Mouse (Mus musculus) liver, embryonic 16.5 days (tissue): ENCODE data around the gene Usp4. TPM values are rescaled to one million over a fixed set of nuclear protein-coding genes. Genes with fewer than 3 reads are reported as not detected.

ENCODE experiments used
- ATAC-seq: fragments of 200-750 bp; cut with Nextera tagmentation; 2 replicates; pipeline ENCODE4 v1.8.0; 2017; ENCODE audit warnings: low read depth, mild to moderate bottlenecking, moderate number of reproducible peaks, moderate library complexity
- H3K27ac ChIP-seq: fragments of 300-500 bp; sonication (generic); 2 replicates; pipeline ENCODE4 v1.5.1; 2014; ENCODE audit warnings: mild to moderate bottlenecking, low read length
- H3K27me3 ChIP-seq: fragments of 300-500 bp; sonication (generic); 2 replicates; pipeline ENCODE4 v1.6.1; 2014; ENCODE audit warnings: low read depth, low read length, mixed read lengths; ENCODE audit not compliant: control insufficient read depth, insufficient read depth
- H3K36me3 ChIP-seq: fragments of 300-500 bp; sonication (generic); 2 replicates; pipeline ENCODE4 v1.6.1; 2014; ENCODE audit warnings: mild to moderate bottlenecking; ENCODE audit not compliant: control insufficient read depth, insufficient read depth
- H3K4me1 ChIP-seq: fragments of 300-500 bp; sonication (generic); 2 replicates; pipeline ENCODE4 v1.6.1; 2014; ENCODE audit warnings: low read depth, low read length, mixed read lengths; ENCODE audit not compliant: control insufficient read depth
- H3K4me2 ChIP-seq: fragments of 300-500 bp; sonication (generic); 2 replicates; pipeline ENCODE4 v1.6.1; 2014; ENCODE audit warnings: low read depth, low read length, mixed read lengths
- H3K4me3 ChIP-seq: fragments of 300-500 bp; sonication (generic); 2 replicates; pipeline ENCODE4 v1.5.1; 2014; ENCODE audit warnings: low read depth, mild to moderate bottlenecking, low read length
- H3K9ac ChIP-seq: fragments of 300-500 bp; sonication (generic); 2 replicates; pipeline ENCODE4 v1.6.1; 2014; ENCODE audit warnings: low read depth, low read length
- H3K9me3 ChIP-seq: fragments of 300-500 bp; sonication (generic); replicated peaks from 2 replicates; pipeline ENCODE4 v1.6.1; 2016; ENCODE audit warnings: low read length; ENCODE audit not compliant: control insufficient read depth
- WGBS: fragments of 180-500 bp; shearing (Covaris S2); extraction: QIAGEN DNeasy Blood & Tissue Kit; methylation state at CpG from one replicate; pipeline ENCODE4 v1.1.7; 2014; ENCODE audit not compliant: insufficient replicate concordance; 5-methylcytosine and 5-hydroxymethylcytosine counted together
- polyA plus RNA-seq: library from polyadenylated mRNA; unstranded; fragments of >200 nt; fragmentation: Nextera tagmentation; extraction: Ambion mirVana; gene quantifications from 2 replicates; pipeline ENCODE4 v1.2.1, GENCODE M21; 2015

The Usp4 gene
- polyA plus RNA-seq, 1 experiment from 2014 or later, result 68.8 TPM

DNA sequence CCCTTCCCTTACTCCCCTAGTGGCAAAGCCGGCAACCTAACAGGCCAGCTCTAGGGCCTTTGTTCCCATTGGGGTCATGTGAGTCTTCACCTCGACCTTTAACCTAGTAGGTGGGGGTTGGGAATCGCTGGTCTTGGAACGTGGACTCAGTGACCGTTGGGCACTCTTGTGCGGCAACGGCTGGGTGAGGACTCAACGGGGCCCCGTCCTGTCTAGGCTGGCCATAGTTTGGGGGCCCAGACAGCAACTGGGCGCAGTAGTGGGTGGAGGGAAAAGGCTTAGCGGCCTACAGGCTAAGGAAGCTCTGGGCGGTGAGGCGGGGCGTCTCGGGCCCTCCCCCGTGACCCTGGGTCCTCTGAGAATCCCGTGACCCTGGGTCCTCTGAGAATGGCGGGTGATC lies 45.0 kb downstream of the Usp4 start, which contains the start of gene 1700102P08Rik:
Gene 1700102P08Rik, plus strand, starts transcription at position 130 of the 400 bp plus-strand sequence.
- ATAC-seq, result no peak
- 87% methylated on average over 18 of the region's 18 CpGs for WGBS
- no peak within 1 kb of the TSS for H3K4me3 ChIP-seq

DNA sequence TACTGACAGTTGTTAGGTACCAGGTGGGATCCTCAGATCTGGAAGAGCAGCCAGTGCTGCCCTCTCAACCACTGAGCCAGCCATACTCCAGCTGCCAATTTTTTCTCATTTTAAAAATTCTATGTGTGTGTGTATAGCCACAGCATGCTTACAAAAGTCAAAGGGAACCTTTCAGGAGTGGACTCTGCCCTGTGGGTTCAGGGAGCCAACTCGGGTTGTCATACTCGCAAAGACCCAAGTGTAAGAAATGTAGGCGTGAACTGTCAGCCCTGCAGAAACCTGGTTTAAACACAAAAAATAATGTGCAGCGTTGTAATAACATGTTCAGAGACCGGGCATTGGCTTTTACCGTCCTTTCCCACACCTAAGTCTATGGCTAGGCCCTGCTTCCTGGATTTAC lies 46.5 kb downstream of the Usp4 start:
- Histone ChIP-seq H3K36me3 (peaks cover 22% of the 10 kb centered on the region), H3K4me3 (no peak overlapping the region), H3K27ac (no peak overlapping the region), H3K4me1 (no peaks in the 10 kb centered on the region), H3K27me3 (no peaks in the 10 kb centered on the region), H3K9me3 (no peaks in the 10 kb centered on the region), H3K4me2 (no peak overlapping the region), H3K9ac (no peak overlapping the region)
- 83% methylated on average over 6 of the region's 6 CpGs for WGBS
- no peak for ATAC-seq

More for the DNA sequence above, 45.0 kb downstream of the Usp4 start, which contains the start of gene 1700102P08Rik:
- no peaks in the 10 kb centered on the region for H3K27me3 ChIP-seq
- H3K4me1 ChIP-seq, result no peaks in the 10 kb centered on the region
- H3K36me3 ChIP-seq, result peaks cover 34% of the 10 kb centered on the region
- H3K4me2 ChIP-seq, result no peak within 1 kb of the TSS
- H3K9me3 ChIP-seq, result no peaks in the 10 kb centered on the region
- H3K27ac ChIP-seq, result no peak within 1 kb of the TSS
- H3K9ac ChIP-seq, result no peak within 1 kb of the TSS

DNA sequence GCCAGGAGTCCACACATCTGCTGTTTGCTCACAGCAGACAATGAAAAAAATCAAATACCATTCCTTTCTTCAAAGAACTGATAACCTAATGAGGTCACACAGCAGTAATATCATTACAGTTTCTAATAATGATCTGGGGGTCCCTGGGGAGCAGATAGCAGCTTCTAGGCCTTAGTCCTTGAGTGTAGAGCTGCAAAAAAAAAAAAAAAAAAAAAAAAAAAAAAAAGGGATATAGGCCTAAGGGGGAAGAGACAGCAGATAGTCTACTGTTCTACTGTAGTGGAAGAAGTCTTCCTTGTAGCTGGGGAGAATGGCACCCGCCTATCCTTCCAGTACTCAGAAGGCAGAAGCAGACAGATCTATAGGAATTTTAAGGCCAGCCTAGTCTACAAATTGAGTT lies 47.8 kb downstream of the Usp4 start:
- Histone ChIP-seq H3K4me3 (no peak overlapping the region), H3K9me3 (no peaks in the 10 kb centered on the region), H3K27me3 (no peaks in the 10 kb centered on the region), H3K27ac (no peak overlapping the region), H3K9ac (no peak overlapping the region), H3K4me2 (no peak overlapping the region), H3K36me3 (peaks cover 16% of the 10 kb centered on the region), H3K4me1 (no peaks in the 10 kb centered on the region)
- no peak for ATAC-seq
- WGBS, result 72% methylated on average over 1 of the region's 1 CpGs

DNA sequence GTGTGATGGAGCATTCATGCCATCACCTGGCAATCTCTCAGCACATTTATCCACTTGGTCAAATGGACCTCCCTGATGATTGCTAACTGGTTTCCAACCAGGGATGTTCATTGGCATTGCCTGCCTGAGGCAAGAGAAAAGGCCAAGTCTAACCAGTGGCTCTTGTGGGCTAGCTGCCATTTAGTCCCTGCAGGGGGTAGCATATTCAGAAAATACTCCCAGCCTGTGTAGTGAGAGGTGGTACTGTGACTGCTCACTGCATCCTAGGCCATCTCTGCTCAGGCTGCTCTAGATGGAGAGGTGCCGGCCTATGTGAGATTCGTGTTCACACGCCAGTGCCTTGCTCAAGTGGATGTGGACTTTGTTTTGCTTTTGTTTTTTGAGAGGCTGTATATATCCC lies 50.7 kb downstream of the Usp4 start:
- Histone ChIP-seq H3K4me1 (no peaks in the 10 kb centered on the region), H3K27me3 (no peaks in the 10 kb centered on the region), H3K36me3 (no peaks in the 10 kb centered on the region), H3K4me3 (no peak overlapping the region), H3K9me3 (no peaks in the 10 kb centered on the region), H3K4me2 (no peak overlapping the region), H3K27ac (no peak overlapping the region), H3K9ac (no peak overlapping the region)
- WGBS, result 84% methylated on average over 3 of the region's 3 CpGs
- ATAC-seq, result no peak

DNA sequence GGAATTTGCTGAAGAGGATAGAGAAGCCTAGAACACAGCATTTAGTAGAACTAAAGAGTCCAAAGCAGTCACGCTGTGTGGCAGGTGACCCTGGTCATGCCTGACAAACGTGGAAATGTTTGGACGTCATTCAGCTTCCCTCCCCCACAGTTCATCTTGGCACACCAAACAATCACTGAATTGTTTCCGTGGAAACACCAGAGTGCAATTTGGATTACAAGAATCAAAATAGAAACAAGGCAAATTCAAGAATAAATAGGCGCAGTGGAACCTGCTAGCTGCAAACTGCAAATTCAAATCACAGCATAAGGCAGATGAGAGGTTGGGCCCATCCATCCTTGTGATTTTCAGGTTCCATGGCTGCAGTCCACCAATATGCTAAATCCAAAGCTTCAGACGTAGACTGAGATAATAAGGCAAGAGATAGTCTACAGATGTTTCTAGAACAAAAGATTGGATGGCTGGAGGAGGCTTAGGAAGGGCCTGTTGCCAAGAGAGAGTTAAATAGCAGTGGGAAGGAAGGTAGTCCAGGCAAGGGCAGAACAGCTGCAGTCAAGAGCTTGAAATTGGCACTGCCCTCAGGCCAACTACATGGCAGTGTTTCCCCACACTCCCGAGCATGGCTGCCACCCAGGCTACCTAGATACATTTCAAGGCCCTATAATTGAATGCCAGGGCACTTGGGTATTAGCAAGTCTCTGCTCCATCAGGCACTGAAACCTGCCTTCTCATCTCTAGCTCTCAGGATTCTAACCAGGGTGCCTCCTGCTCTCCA lies 53.7 kb downstream of the Usp4 start:
- H3K4me3 ChIP-seq, result no peak overlapping the region
- H3K9me3 ChIP-seq, result no peaks in the 10 kb centered on the region
- no peak overlapping the region for H3K9ac ChIP-seq
- H3K4me1 ChIP-seq, result no peaks in the 10 kb centered on the region
- 59% methylated on average over 7 of the region's 7 CpGs for WGBS
- ATAC-seq, result no peak
- H3K36me3 ChIP-seq, result no peaks in the 10 kb centered on the region
- no peaks in the 10 kb centered on the region for H3K27me3 ChIP-seq
- H3K27ac ChIP-seq, result no peak overlapping the region
- H3K4me2 ChIP-seq, result no peak overlapping the region

DNA sequence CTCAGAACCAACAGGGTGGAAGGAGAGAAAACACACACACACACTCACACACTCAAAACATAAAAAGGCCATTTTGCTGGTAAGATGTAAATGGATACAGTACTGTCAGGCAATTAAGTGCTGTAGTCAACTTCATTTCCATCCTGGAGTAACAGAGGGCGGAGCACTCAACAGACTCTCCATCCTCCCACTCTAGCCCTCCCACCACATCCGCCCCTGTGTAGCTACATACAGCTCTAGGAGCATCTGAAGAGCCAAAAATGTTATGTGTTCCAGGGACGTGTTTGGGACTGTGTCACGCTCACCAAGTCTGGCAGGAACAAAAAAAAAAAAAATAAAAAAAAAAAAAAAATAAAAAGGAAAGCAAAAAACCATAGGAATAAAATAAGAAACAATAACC lies 55.4 kb downstream of the Usp4 start:
- no peak overlapping the region for H3K9ac ChIP-seq
- H3K4me3 ChIP-seq, result no peak overlapping the region
- H3K4me1 ChIP-seq, result no peaks in the 10 kb centered on the region
- H3K36me3 ChIP-seq, result no peaks in the 10 kb centered on the region
- H3K27ac ChIP-seq, result no peak overlapping the region
- WGBS, result 65% methylated on average over 4 of the region's 4 CpGs
- H3K4me2 ChIP-seq, result no peak overlapping the region
- no peaks in the 10 kb centered on the region for H3K27me3 ChIP-seq
- ATAC-seq, result no peak
- no peaks in the 10 kb centered on the region for H3K9me3 ChIP-seq

DNA sequence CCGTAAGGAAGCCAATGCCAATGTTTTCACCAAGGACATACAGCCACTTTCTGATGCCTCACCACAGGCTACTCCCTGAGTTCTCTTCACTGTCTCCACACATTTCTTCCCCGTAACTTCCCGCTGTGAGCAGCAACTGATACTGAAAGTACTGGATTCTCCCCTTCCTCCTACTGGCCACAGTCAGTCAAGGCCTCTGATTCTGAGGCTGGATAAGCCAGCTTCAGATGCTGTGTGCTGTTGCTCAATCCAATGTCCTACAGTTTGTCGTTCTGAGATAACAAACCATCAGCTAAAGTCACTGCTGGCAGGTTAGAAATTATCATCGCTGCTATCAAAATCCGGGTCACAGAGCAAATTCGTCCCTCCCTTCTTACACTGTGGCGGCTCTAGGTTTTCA lies 56.8 kb downstream of the Usp4 start:
- no peak overlapping the region for H3K4me2 ChIP-seq

DNA sequence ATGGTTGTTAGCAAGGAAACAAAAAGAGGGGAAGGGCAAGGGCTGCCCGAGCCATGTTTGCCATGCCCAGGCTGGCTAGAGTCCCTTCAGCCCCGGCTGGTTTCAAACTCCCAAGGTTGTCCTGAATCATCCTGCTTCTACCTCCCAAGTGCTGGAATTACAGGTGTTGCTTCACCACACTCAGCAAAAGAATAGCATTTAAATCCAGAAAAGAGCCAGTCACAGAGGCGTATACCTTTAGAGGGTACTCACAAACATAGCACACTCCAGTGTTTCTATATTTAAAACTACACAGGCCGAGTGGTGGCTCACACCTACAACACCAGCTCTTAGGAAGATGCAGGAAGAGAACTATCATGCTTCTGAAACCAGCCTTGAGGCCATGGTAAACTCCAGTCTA lies 61.9 kb downstream of the Usp4 start:
- Histone ChIP-seq H3K4me3 (no peak overlapping the region), H3K27me3 (no peaks in the 10 kb centered on the region), H3K4me1 (no peaks in the 10 kb centered on the region), H3K9me3 (no peaks in the 10 kb centered on the region), H3K4me2 (no peak overlapping the region), H3K27ac (no peak overlapping the region), H3K36me3 (no peaks in the 10 kb centered on the region), H3K9ac (no peak overlapping the region)
- 75% methylated on average over 4 of the region's 4 CpGs for WGBS
- no peak for ATAC-seq

More for the DNA sequence above, 56.8 kb downstream of the Usp4 start:
- 38% methylated on average over 8 of the region's 8 CpGs for WGBS
- no peaks in the 10 kb centered on the region for H3K9me3 ChIP-seq
- no peak for ATAC-seq
- H3K4me3 ChIP-seq, result no peak overlapping the region
- no peaks in the 10 kb centered on the region for H3K27me3 ChIP-seq
- H3K4me1 ChIP-seq, result no peaks in the 10 kb centered on the region
- no peak overlapping the region for H3K9ac ChIP-seq
- H3K27ac ChIP-seq, result no peak overlapping the region
- H3K36me3 ChIP-seq, result no peaks in the 10 kb centered on the region

DNA sequence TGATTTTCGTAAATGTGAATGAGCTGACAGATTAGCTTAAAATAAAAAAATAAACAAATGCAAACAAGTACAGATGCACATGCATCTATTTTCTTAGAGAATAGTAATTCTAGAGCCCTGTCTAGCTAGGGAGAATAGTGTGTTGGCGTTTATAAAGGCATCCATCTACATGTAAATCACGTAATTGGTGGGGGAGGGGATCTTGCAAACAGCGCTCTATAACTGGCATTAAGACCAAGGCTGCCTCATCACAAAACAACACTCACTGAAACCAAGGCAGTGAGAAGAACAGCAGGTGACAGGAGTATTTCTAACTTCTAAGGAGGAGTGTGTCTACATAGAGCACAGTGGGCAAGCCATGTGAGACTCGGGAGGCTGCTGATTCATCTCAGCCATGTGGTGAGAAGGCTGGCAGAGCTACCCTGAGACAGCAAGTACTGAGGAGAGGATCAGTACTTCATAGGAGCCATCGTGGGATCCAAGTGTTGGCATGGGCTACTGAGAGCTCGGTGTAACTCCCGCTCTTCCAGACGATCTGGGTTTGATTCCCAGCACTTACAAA lies 63.8 kb downstream of the Usp4 start:
- no peak overlapping the region for H3K4me3 ChIP-seq
- no peaks in the 10 kb centered on the region for H3K27me3 ChIP-seq
- no peak for ATAC-seq
- 65% methylated on average over 9 of the region's 9 CpGs for WGBS
- no peak overlapping the region for H3K9ac ChIP-seq
- no peaks in the 10 kb centered on the region for H3K4me1 ChIP-seq
- no peak overlapping the region for H3K27ac ChIP-seq
- H3K9me3 ChIP-seq, result no peaks in the 10 kb centered on the region
- H3K36me3 ChIP-seq, result no peaks in the 10 kb centered on the region
- H3K4me2 ChIP-seq, result no peak overlapping the region
